Mouse (Mus musculus) brain, embryonic 18.5 days (tissue): ENCODE results near the gene Cmtr1.

Experiments
- DNase-seq: peaks from one replicate; pipeline ENCODE4 v3.0.0-alpha.2; 2012; ENCODE audit warnings: low read depth, low spot score

The Cmtr1 gene

DNA sequence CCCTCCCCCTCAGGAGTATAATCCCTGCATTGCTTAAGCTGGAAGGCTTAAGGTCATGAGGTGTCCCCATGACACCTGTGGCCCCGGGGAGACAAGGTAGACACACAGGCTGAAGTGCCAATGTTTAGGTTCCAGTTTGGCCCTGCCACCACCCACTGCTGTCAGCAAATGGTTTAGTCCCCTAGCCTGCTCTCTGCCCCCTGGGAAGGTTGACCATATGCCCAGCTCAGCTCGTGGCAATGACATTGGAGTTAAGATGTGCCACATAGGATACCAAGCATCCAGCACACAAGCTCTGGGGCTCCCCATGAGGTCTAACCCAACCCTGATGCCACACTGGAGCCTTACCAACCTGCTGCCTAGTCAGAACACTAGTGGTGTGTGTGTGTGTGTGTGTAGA lies 72.1 kb downstream of the Cmtr1 start:
- DNase-seq: no peak

DNA sequence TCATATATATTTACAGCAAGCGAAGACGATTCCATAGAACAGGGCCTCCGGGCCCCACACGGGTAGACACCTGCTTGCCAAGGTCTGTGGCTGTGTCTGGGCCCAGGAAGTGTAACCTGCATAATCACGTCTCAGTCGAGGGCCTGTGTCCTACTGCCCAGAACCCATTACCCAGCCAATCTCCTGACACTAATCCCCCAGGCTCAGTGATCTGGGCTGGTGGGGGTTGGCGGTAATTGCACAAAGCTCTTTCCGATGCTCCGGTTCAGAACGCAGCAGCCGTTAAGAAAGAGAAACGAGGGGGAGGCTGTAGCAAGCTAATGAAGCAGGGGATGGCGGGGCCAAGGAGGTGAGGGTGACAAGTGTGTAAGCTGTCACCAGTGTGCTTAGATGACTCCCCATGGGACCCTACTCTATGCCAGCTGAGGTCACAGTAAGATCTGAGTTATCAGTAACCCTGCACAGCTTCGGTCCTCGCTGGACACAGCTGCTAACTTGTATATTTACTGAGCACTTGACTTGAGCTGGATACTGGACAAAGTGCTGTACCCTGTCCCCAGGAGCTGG lies 76.1 kb downstream of the Cmtr1 start:
- DNase-seq: no peak

GRCm38 (mm10) chr17:29737849-29738804 lies 77.7 kb downstream of the Cmtr1 start:
- DNase-seq: no peak

DNA sequence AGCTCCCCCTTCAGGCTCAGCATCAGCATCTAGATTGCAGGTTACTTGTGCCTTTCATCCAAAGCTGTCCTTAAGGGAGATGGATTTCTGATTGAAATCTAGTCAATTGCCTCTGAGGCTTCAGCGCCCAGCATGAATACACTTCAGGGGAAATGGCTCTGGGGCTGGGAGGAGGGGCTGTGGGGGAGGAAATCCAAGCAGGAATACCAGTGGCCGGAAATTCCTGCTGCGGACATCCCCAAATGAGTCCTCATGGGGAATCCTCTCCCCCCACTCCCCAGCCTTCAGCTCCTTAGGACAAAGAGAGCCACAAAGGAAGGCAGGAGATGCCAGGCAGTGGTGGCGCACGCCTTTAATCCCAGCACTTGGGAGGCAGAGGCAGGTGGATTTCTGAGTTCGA lies 87.1 kb downstream of the Cmtr1 start:
- no peak for DNase-seq

GRCm38 (mm10) chr17:29754510-29754909 lies 94.1 kb downstream of the Cmtr1 start:
- no peak for DNase-seq
